Mouse (Mus musculus) ES-Bruce4 (cell line): ENCODE results near the gene Edrf1. TPM values are rescaled to one million over a fixed set of nuclear protein-coding genes. Genes with fewer than 3 reads are reported as not detected.
A peak's percentile ranks its signal among the peaks of the same experiment; 100 is the strongest.

Experiments
- H3K27ac ChIP-seq: 2 replicates; pipeline ENCODE4 v1.5.1; 2012; ENCODE audit warnings: low read length, inconsistent platforms; ENCODE audit not compliant: insufficient read depth
- H3K27me3 ChIP-seq: 2 replicates; pipeline ENCODE4 v1.6.1; 2012; ENCODE audit warnings: mild to moderate bottlenecking, low read length, inconsistent platforms; ENCODE audit not compliant: control insufficient read depth, poor library complexity, insufficient read depth, severe bottlenecking
- H3K36me3 ChIP-seq: 2 replicates; pipeline ENCODE4 v1.6.1; 2012; ENCODE audit warnings: inconsistent platforms, mild to moderate bottlenecking, low read length, moderate library complexity; ENCODE audit not compliant: control insufficient read depth, poor library complexity, insufficient read depth, severe bottlenecking
- H3K4me1 ChIP-seq: one replicate; pipeline ENCODE4 v1.8.1; 2011; ENCODE audit warnings: low read length; ENCODE audit not compliant: control insufficient read depth, insufficient read depth
- H3K4me3 ChIP-seq: 2 replicates; pipeline ENCODE4 v1.5.1; 2011; ENCODE audit warnings: low read depth, mild to moderate bottlenecking, low read length
- H3K9ac ChIP-seq: 2 replicates; pipeline ENCODE4 v1.6.1; 2012; ENCODE audit warnings: low read depth, mild to moderate bottlenecking, inconsistent platforms; ENCODE audit not compliant: poor library complexity, severe bottlenecking
- H3K9me3 ChIP-seq: replicated peaks from 2 replicates; pipeline ENCODE4 v1.6.1; 2012; ENCODE audit warnings: mild to moderate bottlenecking, low read length, inconsistent platforms; ENCODE audit not compliant: control insufficient read depth, poor library complexity, insufficient read depth, severe bottlenecking
- CTCF ChIP-seq: IDR thresholded peaks from one replicate; pipeline ENCODE4 v1.8.1; 2011; ENCODE audit warnings: low read depth, low read length
- EP300 ChIP-seq: IDR thresholded peaks from 2 replicates; pipeline ENCODE4 v1.6.1; 2011; ENCODE audit warnings: low read depth, low read length; ENCODE audit not compliant: insufficient read depth
- POLR2A ChIP-seq: IDR thresholded peaks from one replicate; pipeline ENCODE4 v1.8.1; 2011; ENCODE audit warnings: low read length; ENCODE audit not compliant: insufficient read depth
- polyA plus RNA-seq: library from polyadenylated mRNA; stranded (reverse); fragments of >200 nt; gene quantifications from 2 replicates; pipeline ENCODE4 v1.2.4, GENCODE M21; 2011; ENCODE audit warnings: low read depth; ENCODE audit not compliant: missing spikeins, insufficient read depth, insufficient read length

The Edrf1 gene
- 26.1 and 28.9 TPM in 2 replicates for polyA plus RNA-seq

DNA sequence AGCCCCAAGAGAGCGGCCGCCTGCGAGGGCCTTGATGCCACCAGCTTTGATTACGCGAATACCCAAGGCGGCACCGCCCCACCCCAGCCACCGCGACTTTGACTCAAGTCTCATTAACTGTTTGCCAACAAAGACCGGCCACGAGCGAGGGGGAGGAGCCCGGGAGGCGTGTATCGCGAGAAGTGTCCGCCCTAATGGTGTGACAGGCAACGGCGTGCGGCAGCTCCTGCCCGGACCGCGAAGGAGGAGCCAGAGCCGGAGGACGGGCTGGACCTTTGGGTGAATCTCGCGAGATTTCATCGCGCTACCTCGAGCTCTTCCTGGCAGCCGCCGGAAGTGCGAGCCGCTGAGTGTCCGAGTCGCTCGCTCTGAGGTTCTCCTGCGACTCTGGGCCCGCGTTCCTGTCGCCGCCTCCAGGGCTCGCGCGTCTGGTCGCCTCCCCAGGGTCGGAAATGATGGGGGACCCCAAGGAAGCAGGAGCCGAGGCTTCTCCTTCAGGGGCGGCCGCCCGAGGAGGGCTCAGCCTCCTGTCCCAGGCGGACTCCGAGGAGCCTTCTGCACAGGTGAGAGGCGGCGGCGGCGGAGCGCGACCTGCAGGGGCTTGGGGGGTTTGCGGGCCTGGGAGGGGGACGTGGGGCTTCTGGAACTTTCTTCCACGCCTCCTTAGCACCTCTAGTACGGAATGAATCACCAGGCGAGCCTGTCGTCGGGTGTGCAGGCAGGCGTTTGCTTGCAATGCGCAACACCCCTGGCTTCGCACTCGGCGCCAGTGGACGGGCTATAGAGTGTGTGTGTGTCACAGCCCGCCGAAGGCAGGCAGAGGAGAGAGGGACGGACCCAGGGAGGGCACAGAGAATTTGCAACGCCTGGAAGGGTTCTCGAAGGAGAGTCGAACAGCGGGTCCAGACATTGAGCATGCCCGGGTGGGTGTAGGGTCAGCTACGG is at the start of gene Edrf1:
Edrf1 (plus strand) TSS at position 183 of the 945 bp plus-strand sequence.
- Histone ChIP-seq H3K27ac (peak within 1 kb of the TSS; percentile 14; the same call in 1 of the 2 replicates), H3K27me3 (no peaks in the 10 kb centered on the region), H3K36me3 (peaks cover 27% of the 10 kb centered on the region), H3K9ac (peak within 1 kb of the TSS; percentile 82), H3K9me3 (no peaks in the 10 kb centered on the region), H3K4me1 (no peaks in the 10 kb centered on the region), H3K4me3 (peak within 1 kb of the TSS; percentile 97)
- TF ChIP-seq CTCF (no peak), EP300 (0 out of 2 replicates have a peak, but pooled peaks have one; percentile 40), POLR2A (no peak)

GRCm38 (mm10) chr7:133591750-133592149 is 45.6 kb upstream of the Edrf1 start:
- Histone ChIP-seq H3K9me3 (no peaks in the 10 kb centered on the region), H3K27me3 (no peaks in the 10 kb centered on the region), H3K4me1 (no peaks in the 10 kb centered on the region), H3K27ac (no peak overlapping the region), H3K9ac (no peak overlapping the region), H3K36me3 (no peaks in the 10 kb centered on the region), H3K4me3 (no peak overlapping the region)
- no peak for TF ChIP-seq EP300

GRCm38 (mm10) chr7:133600558-133600957 is 36.8 kb upstream of the Edrf1 start:
- H3K9ac ChIP-seq, result no peak overlapping the region
- no peak overlapping the region for H3K27ac ChIP-seq
- TF ChIP-seq CTCF (no peak), EP300 (no peak)
- H3K4me1 ChIP-seq, result peaks cover 2% of the 10 kb centered on the region
- H3K27me3 ChIP-seq, result no peaks in the 10 kb centered on the region
- H3K4me3 ChIP-seq, result no peak overlapping the region
- no peaks in the 10 kb centered on the region for H3K36me3 ChIP-seq
- no peaks in the 10 kb centered on the region for H3K9me3 ChIP-seq

GRCm38 (mm10) chr7:133602058-133602457 is 35.3 kb upstream of the Edrf1 start, which contains the start of gene Tex36:
TSS of gene Tex36 (minus strand) at chr7:133602158.
- Histone ChIP-seq H3K36me3 (no peaks in the 10 kb centered on the region), H3K27me3 (no peaks in the 10 kb centered on the region), H3K9ac (no peak within 1 kb of the TSS), H3K27ac (no peak within 1 kb of the TSS), H3K9me3 (no peaks in the 10 kb centered on the region), H3K4me3 (no peak within 1 kb of the TSS), H3K4me1 (peaks cover 2% of the 10 kb centered on the region)
- TF ChIP-seq CTCF (no peak), EP300 (no peak), POLR2A (no peak)

DNA sequence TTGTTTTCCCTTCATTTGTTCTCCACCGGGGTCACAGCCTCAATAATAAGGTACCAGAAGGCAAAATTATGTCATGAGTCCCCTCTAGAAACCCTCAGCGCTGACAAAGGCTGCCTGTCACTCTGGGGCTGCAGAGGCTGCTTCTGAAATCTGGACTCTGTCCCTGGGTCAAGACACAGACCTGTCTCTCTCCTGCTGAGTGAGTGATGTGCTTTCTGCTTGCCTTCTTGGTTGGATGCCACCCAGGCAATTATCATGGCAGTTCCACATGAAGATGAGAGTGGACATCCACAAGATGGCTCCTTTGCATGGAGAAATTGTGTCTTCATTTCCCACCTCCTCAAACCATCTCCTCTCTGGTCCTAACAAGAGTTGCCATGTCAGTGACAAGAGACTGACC is 34.2 kb upstream of the Edrf1 start:
- Histone ChIP-seq H3K27ac (no peak overlapping the region), H3K4me3 (no peak overlapping the region), H3K27me3 (no peaks in the 10 kb centered on the region), H3K36me3 (no peaks in the 10 kb centered on the region), H3K9me3 (no peaks in the 10 kb centered on the region), H3K4me1 (peaks cover 2% of the 10 kb centered on the region), H3K9ac (no peak overlapping the region)
- TF ChIP-seq CTCF (no peak), POLR2A (no peak)

DNA sequence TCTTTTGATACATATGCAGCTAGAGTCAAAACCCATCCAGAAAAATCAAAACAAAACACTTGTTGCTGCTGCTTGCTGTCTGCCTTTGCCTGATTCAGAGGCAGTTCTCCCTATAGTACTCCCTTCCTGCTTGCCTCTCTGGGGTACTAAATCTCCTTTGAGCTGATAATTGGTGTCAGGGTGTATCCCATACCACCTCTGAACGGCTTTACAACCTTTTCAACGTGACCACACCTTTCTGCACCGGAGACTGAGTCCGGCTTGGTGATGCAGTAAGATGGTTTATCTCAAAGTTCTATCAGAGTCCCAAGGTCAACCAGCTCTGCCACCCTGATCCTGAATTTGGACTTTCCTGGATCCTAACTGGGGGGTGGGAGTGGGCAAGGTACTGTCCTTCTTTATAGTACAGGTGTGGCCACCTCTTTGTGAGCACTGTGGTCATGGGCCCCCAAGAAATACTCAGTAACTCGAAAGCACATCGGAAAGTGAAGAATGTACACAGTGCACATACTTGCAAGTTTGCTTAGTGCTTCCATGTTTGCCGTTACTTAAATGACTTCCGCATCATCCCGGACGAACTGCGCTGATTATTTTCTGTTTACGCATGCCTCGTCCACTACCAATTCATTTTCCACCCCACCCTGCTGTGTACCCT is 32.8 kb upstream of the Edrf1 start:
- H3K27ac ChIP-seq, result no peak overlapping the region
- H3K36me3 ChIP-seq, result no peaks in the 10 kb centered on the region
- peaks cover 2% of the 10 kb centered on the region for H3K4me1 ChIP-seq
- no peak overlapping the region for H3K9ac ChIP-seq
- TF ChIP-seq EP300 (no peak), CTCF (no peak), POLR2A (no peak)
- H3K4me3 ChIP-seq, result no peak overlapping the region
- H3K27me3 ChIP-seq, result no peaks in the 10 kb centered on the region
- no peaks in the 10 kb centered on the region for H3K9me3 ChIP-seq
